Comparison of ENCODE assay signal across 8 mouse cellular contexts in genomic region chr17:27556315-27557011, GRCm38 (mm10). TPM values are rescaled to one million over a fixed set of nuclear protein-coding genes. Genes with fewer than 3 reads are reported as not detected.
DNase-seq lines count a peak whose midpoint lies in the region; ATAC-seq and TF ChIP-seq lines count a peak whose summit lies in the region.

Hmga1 (plus strand) TSS chr17:27556497.

- DNase-seq in A20 (ENCODE audit: low read depth, low spot score): peak; percentile 96
- DNase-seq in adrenal gland, postnatal 14 days: peak; percentile 94
- peak; percentile 96 for DNase-seq in embryonic facial prominence, embryonic 10.5 days (ENCODE audit: low spot score)
- DNase-seq in kidney, adult 11 months: peak; percentile 78
- DNase-seq in limb, embryonic 14.5 days (ENCODE audit: low spot score): peak; percentile 85
- DNase-seq in spleen, postnatal 36 days (ENCODE audit: low spot score in 2 of 2): peak; percentile 88 to 90

- H3K27ac ChIP-seq in embryonic facial prominence, embryonic 10.5 days (replicated peaks): peak within 1 kb of the TSS; percentile 99
- H3K27ac ChIP-seq in limb, embryonic 14.5 days (replicated peaks; ENCODE audit: low read depth, low read length): peak within 1 kb of the TSS; percentile 97
- H3K27ac ChIP-seq in midbrain, embryonic 16.5 days (ENCODE audit: low read length): peak within 1 kb of the TSS; percentile 93

- peak; percentile 18 for ATAC-seq in granulocyte monocyte progenitor cell, adult 5-6 weeks (replicated peaks; ENCODE audit: poor library complexity, severe bottlenecking)
- ATAC-seq in limb, embryonic 14.5 days (ENCODE audit: low FRiP score, low read depth): peak; percentile 69
- peak; percentile 79 for ATAC-seq in midbrain, embryonic 16.5 days

- H3K9ac ChIP-seq in limb, embryonic 14.5 days (ENCODE audit: low read depth, low read length, severe bottlenecking): peak within 1 kb of the TSS; percentile 87
- peak within 1 kb of the TSS; percentile 94 for H3K9ac ChIP-seq in midbrain, embryonic 16.5 days (ENCODE audit: low read depth, low read length)

- H3K4me2 ChIP-seq in limb, embryonic 14.5 days (replicated peaks; ENCODE audit: low read depth, low read length, severe bottlenecking): peak within 1 kb of the TSS; percentile 82
- peak within 1 kb of the TSS; percentile 76 for H3K4me2 ChIP-seq in midbrain, embryonic 16.5 days (ENCODE audit: low read length)

- peaks cover 84% of the 10 kb centered on the region for H3K4me1 ChIP-seq in embryonic facial prominence, embryonic 10.5 days
- peaks cover 22% of the 10 kb centered on the region for H3K4me1 ChIP-seq in limb, embryonic 14.5 days (ENCODE audit: control insufficient read depth, insufficient read depth, low read length)
- peaks cover 31% of the 10 kb centered on the region for H3K4me1 ChIP-seq in midbrain, embryonic 16.5 days (ENCODE audit: control insufficient read depth, insufficient read depth, low read length)

- H3K4me3 ChIP-seq in embryonic facial prominence, embryonic 10.5 days: peak within 1 kb of the TSS; percentile 97
- peak within 1 kb of the TSS; percentile 81 for H3K4me3 ChIP-seq in limb, embryonic 14.5 days (replicated peaks; ENCODE audit: low read length)
- H3K4me3 ChIP-seq in midbrain, embryonic 16.5 days (ENCODE audit: low read depth, low read length): peak within 1 kb of the TSS; percentile 88

- WGBS in embryonic facial prominence, embryonic 10.5 days: under 1% methylated on average over 79 of the region's 79 CpGs
- WGBS in limb, embryonic 14.5 days: under 1% methylated on average over 63 of the region's 79 CpGs
- under 1% methylated on average over 79 of the region's 79 CpGs for WGBS in midbrain, embryonic 16.5 days

- no peaks in the 10 kb centered on the region for H3K27me3 ChIP-seq in embryonic facial prominence, embryonic 10.5 days (replicated peaks; ENCODE audit: low read depth, poor library complexity, severe bottlenecking)
- H3K27me3 ChIP-seq in limb, embryonic 14.5 days (ENCODE audit: control insufficient read depth, insufficient read depth, low read length): no peaks in the 10 kb centered on the region
- H3K27me3 ChIP-seq in midbrain, embryonic 16.5 days (ENCODE audit: control insufficient read depth, insufficient read depth, low read depth, low read length): peaks cover 9% of the 10 kb centered on the region

- peak; percentile 97 for TF ChIP-seq POLR2A in limb, embryonic 14.5 days (IDR thresholded peaks at IDR 0.05; ENCODE audit: borderline replicate concordance, extremely low read depth, insufficient read depth, insufficient read length)

- no peaks in the 10 kb centered on the region for H3K9me3 ChIP-seq in embryonic facial prominence, embryonic 10.5 days
- H3K9me3 ChIP-seq in limb, embryonic 14.5 days (ENCODE audit: control insufficient read depth, low read length): no peaks in the 10 kb centered on the region
- H3K9me3 ChIP-seq in midbrain, embryonic 16.5 days (replicated peaks; ENCODE audit: control insufficient read depth, low read length, poor library complexity, severe bottlenecking): no peaks in the 10 kb centered on the region

- H3K36me3 ChIP-seq in embryonic facial prominence, embryonic 10.5 days (replicated peaks): peaks cover 23% of the 10 kb centered on the region
- H3K36me3 ChIP-seq in limb, embryonic 14.5 days (ENCODE audit: control insufficient read depth, insufficient read depth, low read length): peaks cover 7% of the 10 kb centered on the region
- H3K36me3 ChIP-seq in midbrain, embryonic 16.5 days (ENCODE audit: control insufficient read depth, insufficient read depth, low read length): peaks cover under 1% of the 10 kb centered on the region; the same call in 1 of the 2 replicates

RNA-seq across cellular contexts. Expression of gene Hmga1, which starts in this region (rescaled TPM):
- total RNA-seq in adrenal gland, postnatal 14 days (2021): 17.4 and 27.0 TPM in 2 replicates
- 819 and 896 TPM in 2 replicates for polyA plus RNA-seq in embryonic facial prominence, embryonic 10.5 days (2016; fragmentation: Nextera tagmentation; extraction: Ambion mirVana)
- 541 and 637 TPM in 2 replicates for total RNA-seq in granulocyte monocyte progenitor cell, adult 5-6 weeks (2014; fragmentation: Nextera tagmentation)
- total RNA-seq in granulocyte monocyte progenitor cell, adult 5-6 weeks (2017): 232 and 267 TPM in 2 replicates
- polyA plus RNA-seq in limb, embryonic 14.5 days (2012; rRNA removed): 196 and 250 TPM in 2 replicates
- 227 and 235 TPM in 2 replicates for polyA plus RNA-seq in limb, embryonic 14.5 days (2014; fragmentation: Nextera tagmentation; extraction: Ambion mirVana)
- 124 and 134 TPM in 2 replicates for polyA plus RNA-seq in midbrain, embryonic 16.5 days (2015; fragmentation: Nextera tagmentation; extraction: Ambion mirVana)

Comparison
In these comparisons a context has a peak if more than half of its experiments do, and no peak if none do; other contexts are left out.
1. Peak in every context shown above with its lines: DNase-seq, ATAC-seq, H3K4me3 ChIP-seq and H3K27ac ChIP-seq.
2. ATAC-seq: peak in every context shown above with its lines; median percentile 79 in midbrain, embryonic 16.5 days; 69 in limb, embryonic 14.5 days; 18 in granulocyte monocyte progenitor cell, adult 5-6 weeks.